Comparison of ENCODE assay signal across 9 mouse cellular contexts in the genomic region with DNA sequence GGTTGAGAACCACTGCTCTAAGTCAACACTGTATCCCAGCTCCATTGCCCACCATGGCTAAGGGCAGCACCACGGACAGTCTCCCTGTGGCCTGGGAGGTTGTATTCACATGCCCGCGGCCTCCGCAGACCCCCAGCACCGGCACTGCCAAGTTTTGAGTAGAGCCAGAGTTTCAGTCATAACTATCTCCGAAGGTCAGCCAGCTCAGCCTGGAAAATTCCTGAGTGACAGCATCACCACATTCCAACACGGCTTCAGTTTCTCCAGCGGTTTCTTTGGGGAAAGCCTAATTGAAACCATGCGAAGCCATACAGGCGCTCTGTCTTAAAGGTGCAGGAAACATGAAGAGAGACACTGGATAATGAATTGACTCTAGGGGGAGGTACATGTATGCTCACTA.
DNase-seq lines count a peak whose midpoint lies in the region; ATAC-seq and TF ChIP-seq lines count a peak whose summit lies in the region.
"Had no signal": no experiment of that assay in that cellular context is flagged by ENCODE, and none has a peak within 500 bp of the region (broad histone marks: within the 10 kb centered on the region; RNA-seq: fewer than 3 reads in every experiment).

No protein-coding gene starts in this region.

- WGBS in hindbrain, embryonic 10.5 days, result 45% methylated on average over 10 of the region's 10 CpGs
- WGBS in hindbrain, embryonic 14.5 days, result 52% methylated on average over 10 of the region's 10 CpGs
- WGBS in embryonic facial prominence, embryonic 12.5 days, result 12% methylated on average over 10 of the region's 10 CpGs
- 7% methylated on average over 10 of the region's 10 CpGs for WGBS in lung, embryonic 15.5 days
- 49% methylated on average over 10 of the region's 10 CpGs for WGBS in forebrain, embryonic 14.5 days

- H3K9me3 ChIP-seq in hindbrain, embryonic 10.5 days, result no peaks in the 10 kb centered on the region
- H3K9me3 ChIP-seq in hindbrain, embryonic 14.5 days (ENCODE audit: control insufficient read depth, low read length), result no peaks in the 10 kb centered on the region
- H3K9me3 ChIP-seq in embryonic facial prominence, embryonic 12.5 days, result no peaks in the 10 kb centered on the region
- no peaks in the 10 kb centered on the region for H3K9me3 ChIP-seq in lung, embryonic 15.5 days
- no peaks in the 10 kb centered on the region for H3K9me3 ChIP-seq in forebrain, embryonic 14.5 days (replicated peaks; ENCODE audit: control insufficient read depth, low read length)
- H3K9me3 ChIP-seq: neural tube, embryonic 13.5 days had no signal

- no peak overlapping the region for H3K9ac ChIP-seq in hindbrain, embryonic 14.5 days
- no peak overlapping the region for H3K9ac ChIP-seq in embryonic facial prominence, embryonic 12.5 days
- no peak overlapping the region for H3K9ac ChIP-seq in lung, embryonic 15.5 days
- H3K9ac ChIP-seq in forebrain, embryonic 14.5 days (ENCODE audit: low read length), result no peak overlapping the region
- H3K9ac ChIP-seq: neural tube, embryonic 13.5 days had no signal

- peak; percentile 68 for DNase-seq in hindbrain, embryonic 10.5 days (ENCODE audit: low spot score)
- no peak for DNase-seq in hindbrain, embryonic 14.5 days (ENCODE audit: low spot score)
- DNase-seq in heart, postnatal 14 days, result peak; percentile 46 to 74
- DNase-seq in layer of hippocampus, adult 2 months (ENCODE audit: low spot score in 2 of 2), result no peak
- DNase-seq in forebrain, embryonic 14.5 days (ENCODE audit: low spot score), result no peak
- DNase-seq in cerebellum, postnatal 25 days, result no peak

- no peak overlapping the region for H3K4me2 ChIP-seq in hindbrain, embryonic 14.5 days (replicated peaks)
- no peak overlapping the region; the same call in 1 of the 2 replicates for H3K4me2 ChIP-seq in embryonic facial prominence, embryonic 12.5 days (replicated peaks)
- H3K4me2 ChIP-seq in lung, embryonic 15.5 days, result peak overlapping the region; percentile 30
- no peak overlapping the region for H3K4me2 ChIP-seq in forebrain, embryonic 14.5 days (ENCODE audit: low read length)
- H3K4me2 ChIP-seq: neural tube, embryonic 13.5 days had no signal

- peak overlapping the region; percentile 46; the same call in 1 of the 2 replicates for H3K27ac ChIP-seq in hindbrain, embryonic 10.5 days
- no peak overlapping the region for H3K27ac ChIP-seq in hindbrain, embryonic 14.5 days
- peak overlapping the region; percentile 94 for H3K27ac ChIP-seq in embryonic facial prominence, embryonic 12.5 days
- H3K27ac ChIP-seq in lung, embryonic 15.5 days, result no peak overlapping the region
- H3K27ac ChIP-seq in layer of hippocampus, adult 2 months, result no peak overlapping the region
- H3K27ac ChIP-seq in forebrain, embryonic 14.5 days (ENCODE audit: low read depth, low read length), result no peak overlapping the region
- H3K27ac ChIP-seq: neural tube, embryonic 13.5 days had no signal

- peaks cover 43% of the 10 kb centered on the region for H3K27me3 ChIP-seq in hindbrain, embryonic 10.5 days (ENCODE audit: insufficient read depth, poor library complexity, severe bottlenecking)
- H3K27me3 ChIP-seq in hindbrain, embryonic 14.5 days (ENCODE audit: control insufficient read depth, insufficient read depth, low read length), result 0 out of 2 replicates have a peak, but pooled peaks cover 7% of the 10 kb centered on the region
- H3K27me3 ChIP-seq in embryonic facial prominence, embryonic 12.5 days, result no peaks in the 10 kb centered on the region
- peaks cover 9% of the 10 kb centered on the region; the same call in 1 of the 2 replicates for H3K27me3 ChIP-seq in lung, embryonic 15.5 days
- peaks cover 3% of the 10 kb centered on the region; the same call in 1 of the 2 replicates for H3K27me3 ChIP-seq in forebrain, embryonic 14.5 days (replicated peaks; ENCODE audit: control insufficient read depth, insufficient read depth, low read length)

- intact Hi-C loops in heart, postnatal 14 days (cut with DNase I), result no loop called here

- no peaks in the 10 kb centered on the region for H3K36me3 ChIP-seq in hindbrain, embryonic 10.5 days
- H3K36me3 ChIP-seq in hindbrain, embryonic 14.5 days (replicated peaks; ENCODE audit: control insufficient read depth, insufficient read depth), result no peaks in the 10 kb centered on the region
- H3K36me3 ChIP-seq in embryonic facial prominence, embryonic 12.5 days, result no peaks in the 10 kb centered on the region
- H3K36me3 ChIP-seq in lung, embryonic 15.5 days, result no peaks in the 10 kb centered on the region
- no peaks in the 10 kb centered on the region for H3K36me3 ChIP-seq in forebrain, embryonic 14.5 days (ENCODE audit: control insufficient read depth, insufficient read depth, low read length)
- H3K36me3 ChIP-seq: neural tube, embryonic 13.5 days had no signal

- TF ChIP-seq CTCF in layer of hippocampus, adult 2 months (conservative IDR thresholded peaks at IDR 0.05), result no peak

- H3K4me1 ChIP-seq in hindbrain, embryonic 10.5 days (replicated peaks), result peaks cover 66% of the 10 kb centered on the region
- H3K4me1 ChIP-seq in hindbrain, embryonic 14.5 days (replicated peaks; ENCODE audit: control insufficient read depth, insufficient read depth, low read length), result 0 out of 2 replicates have a peak, but pooled peaks cover 7% of the 10 kb centered on the region
- H3K4me1 ChIP-seq in embryonic facial prominence, embryonic 12.5 days, result peaks cover 52% of the 10 kb centered on the region
- H3K4me1 ChIP-seq in lung, embryonic 15.5 days, result peaks cover 29% of the 10 kb centered on the region
- peaks cover 14% of the 10 kb centered on the region for H3K4me1 ChIP-seq in forebrain, embryonic 14.5 days (ENCODE audit: control insufficient read depth, insufficient read depth, low read length)

- ATAC-seq in hindbrain, embryonic 14.5 days (ENCODE audit: low FRiP score), result no peak
- ATAC-seq in embryonic facial prominence, embryonic 12.5 days (ENCODE audit: insufficient number of reproducible peaks, insufficient read depth, low FRiP score, low TSS enrichment), result peak; percentile 92
- ATAC-seq in lung, embryonic 15.5 days (ENCODE audit: borderline replicate concordance, extremely low read depth, low FRiP score, low TSS enrichment), result peak; percentile 63; the same call in 1 of the 2 replicates
- ATAC-seq in forebrain, embryonic 14.5 days, result no peak

- H3K4me3 ChIP-seq in hindbrain, embryonic 10.5 days, result no peak overlapping the region
- no peak overlapping the region for H3K4me3 ChIP-seq in hindbrain, embryonic 14.5 days (replicated peaks; ENCODE audit: low read length)
- no peak overlapping the region for H3K4me3 ChIP-seq in embryonic facial prominence, embryonic 12.5 days
- H3K4me3 ChIP-seq in lung, embryonic 15.5 days, result no peak overlapping the region
- H3K4me3 ChIP-seq in layer of hippocampus, adult 2 months, result no peak overlapping the region
- H3K4me3 ChIP-seq in forebrain, embryonic 14.5 days (ENCODE audit: low read depth, low read length), result no peak overlapping the region
- H3K4me3 ChIP-seq: neural tube, embryonic 13.5 days had no signal

Comparison
In these comparisons a context has a peak if more than half of its experiments do, and no peak if none do; other contexts are left out.
1. DNase-seq: peak in hindbrain, embryonic 10.5 days (single experiment) and heart, postnatal 14 days (2 of 2); none in hindbrain, embryonic 14.5 days (single experiment), layer of hippocampus, adult 2 months (0 of 2), forebrain, embryonic 14.5 days (single experiment) and cerebellum, postnatal 25 days (0 of 2).
2. H3K27ac ChIP-seq: peak in hindbrain, embryonic 10.5 days (single experiment) and embryonic facial prominence, embryonic 12.5 days (single experiment); none in hindbrain, embryonic 14.5 days (single experiment), lung, embryonic 15.5 days (single experiment), layer of hippocampus, adult 2 months (single experiment) and forebrain, embryonic 14.5 days (single experiment).
3. ATAC-seq: peak in embryonic facial prominence, embryonic 12.5 days (single experiment) and lung, embryonic 15.5 days (single experiment); none in hindbrain, embryonic 14.5 days (single experiment) and forebrain, embryonic 14.5 days (single experiment).